Mouse (Mus musculus) liver, embryonic 14.5 days (tissue): ENCODE data around the gene Kcnq2.

Experiments used
- CTCF ChIP-seq: IDR thresholded peaks from 2 replicates; pipeline ENCODE4 v1.5.1; 2016; ENCODE audit warnings: antibody characterized with exemption, low read depth, control low read depth
- EP300 ChIP-seq: IDR thresholded peaks from 2 replicates; pipeline ENCODE4 v1.6.1; 2016; ENCODE audit warnings: antibody characterized with exemption, low read depth

- TF ChIP-seq CTCF (no peak), EP300 (no peak)
These were observed 23.4 kb upstream of the Kcnq2 start for GRCm38 (mm10) chr2:181158471-181158870.
